Mouse (Mus musculus) liver, embryonic 11.5 days (tissue): ENCODE results near the gene Rpap3. TPM values are rescaled to one million over a fixed set of nuclear protein-coding genes. Genes with fewer than 3 reads are reported as not detected.

Experiments used
- ATAC-seq: fragments of 200-750 bp; cut with Nextera tagmentation; replicated peaks from 2 replicates; pipeline ENCODE4 v1.8.0; 2017; ENCODE audit warnings: moderate number of reproducible peaks, mild to moderate bottlenecking, moderate TSS enrichment, moderate library complexity; ENCODE audit not compliant: low FRiP score
- DNase-seq: peaks from one replicate; pipeline ENCODE4 v3.0.0-alpha.2; 2017; ENCODE audit warnings: low spot score
- H3K27ac ChIP-seq: fragments of 300-500 bp; sonication (generic); 2 replicates; pipeline ENCODE4 v1.5.1; 2014; ENCODE audit warnings: mild to moderate bottlenecking, low read depth, low read length, control low read depth
- H3K27me3 ChIP-seq: fragments of 300-500 bp; sonication (generic); replicated peaks from 2 replicates; pipeline ENCODE4 v1.6.1; 2014; ENCODE audit warnings: low read length, mixed read lengths; ENCODE audit not compliant: control insufficient read depth, insufficient read depth
- H3K36me3 ChIP-seq: fragments of 300-500 bp; sonication (generic); 2 replicates; pipeline ENCODE4 v1.6.1; 2014; ENCODE audit warnings: mild to moderate bottlenecking, low read length, moderate library complexity, mixed read lengths; ENCODE audit not compliant: control insufficient read depth, insufficient read depth
- H3K4me1 ChIP-seq: fragments of 300-500 bp; sonication (generic); replicated peaks from 2 replicates; pipeline ENCODE4 v1.6.1; 2014; ENCODE audit warnings: low read length, mixed read lengths; ENCODE audit not compliant: control insufficient read depth, insufficient read depth
- H3K4me2 ChIP-seq: fragments of 300-500 bp; sonication (generic); 2 replicates; pipeline ENCODE4 v1.6.1; 2014; ENCODE audit warnings: mild to moderate bottlenecking, control low read depth, moderate library complexity
- H3K4me3 ChIP-seq: fragments of 300-500 bp; sonication (generic); 2 replicates; pipeline ENCODE4 v1.5.1; 2014; ENCODE audit warnings: low read depth, low read length, control low read depth
- H3K9ac ChIP-seq: fragments of 300-500 bp; sonication (generic); 2 replicates; pipeline ENCODE4 v1.6.1; 2014; ENCODE audit warnings: low read depth, low read length, control low read depth
- H3K9me3 ChIP-seq: fragments of 300-500 bp; sonication (generic); 2 replicates; pipeline ENCODE4 v1.6.1; 2016; ENCODE audit warnings: low read length, inconsistent platforms, mixed read lengths; ENCODE audit not compliant: control insufficient read depth
- WGBS: fragments of 180-500 bp; shearing (Covaris S2); extraction: QIAGEN DNeasy Blood & Tissue Kit; methylation state at CpG from one replicate; pipeline ENCODE4 v1.1.7; 2014; 5-methylcytosine and 5-hydroxymethylcytosine counted together
- polyA plus RNA-seq: library from polyadenylated mRNA; unstranded; fragments of >200 nt; fragmentation: Nextera tagmentation; extraction: Ambion mirVana; gene quantifications from 2 replicates; pipeline ENCODE4 v1.2.1, GENCODE M21; 2014

The Rpap3 gene
- polyA plus RNA-seq, 1 experiment from 2014 or later: 35.5 TPM

DNA sequence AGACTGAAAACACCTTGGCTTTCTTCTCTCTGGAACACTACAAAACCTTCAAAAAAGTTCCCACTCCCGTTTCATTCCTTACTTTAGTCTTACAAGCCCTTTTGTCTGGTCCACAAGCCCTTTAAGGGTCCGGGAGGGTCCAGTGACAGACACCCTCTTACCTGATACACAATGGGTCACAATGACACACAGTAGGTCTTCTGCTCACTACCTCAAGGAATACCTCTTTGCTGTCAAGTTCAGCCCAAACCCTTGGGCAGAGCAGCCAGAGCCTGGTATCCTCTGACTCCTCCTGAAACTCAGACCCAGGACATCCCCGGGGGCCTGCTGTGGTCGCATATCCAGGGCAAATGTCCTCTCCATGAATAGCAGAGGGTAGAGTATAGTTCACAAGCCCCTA is 43.3 kb upstream of the Rpap3 start:
- Histone ChIP-seq H3K4me3 (no peak overlapping the region), H3K27me3 (no peaks in the 10 kb centered on the region), H3K36me3 (no peaks in the 10 kb centered on the region), H3K9ac (no peak overlapping the region), H3K4me2 (no peak overlapping the region), H3K9me3 (no peaks in the 10 kb centered on the region), H3K4me1 (peaks cover 21% of the 10 kb centered on the region), H3K27ac (no peak overlapping the region)
- WGBS: 83% methylated on average over 4 of the region's 4 CpGs
- DNase-seq (no peak), ATAC-seq (no peak)

DNA sequence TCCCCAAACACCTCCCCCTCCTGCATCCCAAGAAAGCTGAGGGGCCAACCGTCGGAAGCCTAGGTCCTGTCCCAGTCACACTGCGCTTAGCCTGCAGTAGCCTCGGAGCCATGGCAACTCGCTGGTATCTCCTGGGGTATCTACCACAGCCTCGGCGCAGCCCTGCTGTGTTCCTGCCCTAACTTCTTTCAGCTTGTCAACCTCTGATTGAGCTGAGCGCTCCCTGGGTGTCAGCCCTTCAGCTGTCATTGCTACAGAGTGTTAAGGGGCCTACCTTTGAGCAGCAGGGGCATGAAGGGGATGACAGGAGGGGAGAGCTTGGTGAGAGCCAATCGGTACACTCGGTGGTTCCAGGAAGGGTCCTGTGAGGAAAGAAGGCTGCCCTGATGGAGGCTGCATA is 42.7 kb upstream of the Rpap3 start:
- peaks cover 21% of the 10 kb centered on the region for H3K4me1 ChIP-seq
- no peaks in the 10 kb centered on the region for H3K36me3 ChIP-seq
- no peak overlapping the region for H3K4me3 ChIP-seq
- WGBS: 43% methylated on average over 10 of the region's 10 CpGs
- H3K27me3 ChIP-seq: no peaks in the 10 kb centered on the region
- no peak for DNase-seq
- H3K27ac ChIP-seq: no peak overlapping the region; the same call in 1 of the 2 replicates
- H3K9me3 ChIP-seq: no peaks in the 10 kb centered on the region
- no peak overlapping the region for H3K4me2 ChIP-seq
- H3K9ac ChIP-seq: no peak overlapping the region
- ATAC-seq: peak; percentile 56; the same call in 1 of the 2 replicates

DNA sequence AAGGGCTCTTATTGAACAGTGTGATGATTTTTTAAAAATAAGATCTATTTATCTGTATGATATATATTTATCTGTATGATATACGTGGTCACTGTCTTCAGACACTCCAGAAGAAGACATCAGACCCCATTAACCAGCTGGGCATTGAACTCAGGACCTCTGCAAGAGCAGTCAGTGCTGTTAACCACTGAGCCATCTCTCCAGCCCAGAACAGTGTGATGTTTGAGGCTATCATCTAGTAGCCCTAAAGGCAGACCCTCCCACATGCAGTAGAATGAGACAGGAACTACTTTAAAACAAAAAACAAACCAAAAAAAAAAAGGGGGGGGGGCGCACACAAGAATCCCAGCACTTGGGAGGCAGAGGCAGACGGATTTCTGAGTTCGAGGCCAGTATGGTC is 41.9 kb upstream of the Rpap3 start:
- Histone ChIP-seq H3K36me3 (no peaks in the 10 kb centered on the region), H3K4me3 (no peak overlapping the region), H3K9me3 (no peaks in the 10 kb centered on the region), H3K27ac (no peak overlapping the region), H3K9ac (no peak overlapping the region), H3K4me2 (no peak overlapping the region), H3K4me1 (peaks cover 21% of the 10 kb centered on the region), H3K27me3 (no peaks in the 10 kb centered on the region)
- DNase-seq: no peak
- ATAC-seq: no peak
- 80% methylated on average over 4 of the region's 4 CpGs for WGBS

DNA sequence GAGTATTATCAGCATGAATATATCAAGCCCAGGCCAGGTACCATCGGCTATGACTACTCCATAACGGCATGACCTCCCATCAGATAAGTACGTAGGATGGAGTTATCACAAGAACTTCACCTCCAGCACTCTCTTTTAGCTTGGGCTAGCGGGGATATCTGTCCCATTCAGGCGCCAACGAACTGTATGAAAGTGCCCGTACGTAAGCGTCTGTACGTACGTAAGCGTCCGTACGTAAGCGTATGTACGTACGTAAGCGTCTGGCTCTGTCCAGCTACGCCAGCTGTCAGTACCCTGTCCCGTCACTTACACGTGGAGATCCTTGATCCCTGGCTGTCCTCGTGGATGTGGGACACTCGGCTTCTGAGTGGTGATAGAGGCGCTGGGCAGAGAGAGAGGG is 41.1 kb upstream of the Rpap3 start:
- peak; percentile 32; the same call in 1 of the 2 replicates for ATAC-seq
- no peak overlapping the region for H3K4me2 ChIP-seq
- H3K36me3 ChIP-seq: no peaks in the 10 kb centered on the region
- H3K27me3 ChIP-seq: no peaks in the 10 kb centered on the region
- no peak overlapping the region for H3K4me3 ChIP-seq
- H3K9ac ChIP-seq: no peak overlapping the region
- peaks cover 21% of the 10 kb centered on the region for H3K4me1 ChIP-seq
- WGBS: 84% methylated on average over 24 of the region's 24 CpGs
- no peaks in the 10 kb centered on the region for H3K9me3 ChIP-seq
- H3K27ac ChIP-seq: no peak overlapping the region; the same call in 1 of the 2 replicates
- no peak for DNase-seq

DNA sequence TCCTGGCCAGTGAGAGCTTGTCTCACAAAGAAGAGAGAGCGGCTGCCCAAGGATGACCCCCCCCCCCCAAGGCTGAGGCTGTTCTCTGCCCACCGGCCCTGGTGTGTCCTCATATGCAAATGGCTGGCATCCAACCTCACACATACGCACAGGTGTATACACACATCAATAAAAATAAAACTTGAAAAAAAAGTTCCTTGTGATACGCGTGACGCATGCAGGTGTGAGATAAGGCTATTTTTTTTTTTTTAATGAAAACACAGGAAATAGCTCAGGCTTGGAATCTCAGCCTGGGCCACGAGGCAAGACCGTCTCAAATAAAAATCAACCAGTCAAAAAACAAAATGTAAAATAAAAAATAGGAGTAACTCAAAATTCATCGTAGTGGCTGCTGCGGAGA is 40.7 kb upstream of the Rpap3 start:
- Histone ChIP-seq H3K4me2 (no peak overlapping the region), H3K4me3 (no peak overlapping the region), H3K9ac (no peak overlapping the region), H3K36me3 (no peaks in the 10 kb centered on the region), H3K4me1 (peaks cover 21% of the 10 kb centered on the region), H3K9me3 (no peaks in the 10 kb centered on the region), H3K27me3 (no peaks in the 10 kb centered on the region), H3K27ac (no peak overlapping the region; the same call in 1 of the 2 replicates)
- WGBS: 79% methylated on average over 10 of the region's 10 CpGs
- DNase-seq (no peak), ATAC-seq (no peak)

DNA sequence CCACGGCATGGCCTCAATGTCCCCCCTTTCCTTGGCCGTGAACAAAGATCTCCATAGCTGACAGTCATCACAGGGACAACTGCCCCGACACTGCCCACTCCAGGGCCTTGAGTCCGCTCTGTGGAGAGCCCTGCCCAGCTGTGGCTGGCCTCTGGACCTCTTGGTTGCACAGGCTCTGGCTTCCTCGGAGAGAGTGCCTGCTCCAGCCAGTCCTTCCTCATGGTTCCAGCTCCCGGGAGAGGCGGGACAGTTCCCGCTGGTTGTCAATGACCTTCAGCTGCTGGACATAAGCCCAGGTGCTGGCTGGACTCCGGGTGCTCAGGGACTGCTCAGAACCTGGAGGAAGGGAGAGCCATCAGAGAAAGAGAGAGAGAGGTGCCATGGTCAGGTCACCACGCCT is 39.7 kb upstream of the Rpap3 start:
- ATAC-seq (no peak), DNase-seq (no peak)
- Histone ChIP-seq H3K4me2 (no peak overlapping the region), H3K4me1 (peaks cover 19% of the 10 kb centered on the region), H3K27me3 (no peaks in the 10 kb centered on the region), H3K27ac (peak overlapping the region; percentile 19; the same call in 1 of the 2 replicates), H3K9me3 (no peaks in the 10 kb centered on the region), H3K9ac (no peak overlapping the region), H3K4me3 (no peak overlapping the region), H3K36me3 (no peaks in the 10 kb centered on the region)
- 72% methylated on average over 10 of the region's 10 CpGs for WGBS

DNA sequence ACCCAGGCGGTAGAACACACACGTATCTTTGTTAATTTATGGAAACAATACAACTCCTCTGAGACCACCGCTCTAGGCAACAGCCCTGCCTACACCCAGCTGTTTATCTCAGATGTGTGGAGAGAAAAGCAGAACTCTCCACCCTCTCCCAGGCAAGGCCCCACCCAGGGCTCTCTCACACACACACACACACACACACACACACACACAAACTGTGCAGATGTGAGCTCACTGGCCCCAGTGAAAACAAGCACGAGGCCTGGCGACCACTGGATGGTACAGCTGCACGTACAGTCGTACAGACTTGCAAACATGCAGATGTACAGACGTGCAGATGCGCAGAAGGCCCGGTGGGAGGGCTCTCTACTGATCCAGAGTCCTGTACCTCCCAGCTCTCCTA is 39.3 kb upstream of the Rpap3 start:
- no peaks in the 10 kb centered on the region for H3K36me3 ChIP-seq
- H3K4me1 ChIP-seq: peaks cover 18% of the 10 kb centered on the region
- WGBS: 69% methylated on average over 10 of the region's 10 CpGs
- peak; percentile 81 for ATAC-seq
- no peak overlapping the region for H3K9ac ChIP-seq
- no peaks in the 10 kb centered on the region for H3K27me3 ChIP-seq
- no peak for DNase-seq
- H3K4me3 ChIP-seq: no peak overlapping the region
- no peak overlapping the region for H3K4me2 ChIP-seq
- no peaks in the 10 kb centered on the region for H3K9me3 ChIP-seq
- H3K27ac ChIP-seq: peak overlapping the region; percentile 19; the same call in 1 of the 2 replicates

DNA sequence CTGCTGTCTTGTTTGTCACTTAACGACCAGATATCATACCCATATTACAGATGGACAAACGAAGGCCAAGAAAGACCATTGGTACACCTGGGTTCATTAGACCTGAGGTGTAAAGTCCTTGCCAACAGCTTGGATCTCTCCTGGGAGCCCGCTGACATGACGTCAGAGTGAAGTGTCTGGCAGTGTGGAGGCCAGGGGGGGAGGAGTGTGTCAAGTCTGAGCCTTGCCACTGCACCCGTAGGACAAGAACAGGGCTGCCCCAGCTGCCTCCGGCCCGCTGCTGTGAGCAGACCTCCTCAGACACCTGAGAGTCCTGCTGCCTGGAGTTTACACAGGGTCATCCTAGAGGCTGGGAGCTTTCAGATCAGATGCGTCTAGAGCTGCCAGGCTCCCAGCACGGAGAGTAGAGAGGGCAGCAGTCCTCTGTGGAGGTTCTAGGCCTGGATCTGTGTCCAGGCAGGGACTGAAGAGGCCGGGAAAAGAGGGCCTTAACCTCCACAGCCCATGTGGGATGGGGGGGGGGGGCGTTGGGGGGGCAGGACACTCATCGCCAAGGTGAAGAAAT is 38.4 kb upstream of the Rpap3 start:
- Histone ChIP-seq H3K36me3 (no peaks in the 10 kb centered on the region), H3K4me1 (peaks cover 18% of the 10 kb centered on the region), H3K27ac (peak overlapping the region; percentile 25), H3K4me3 (no peak overlapping the region), H3K4me2 (no peak overlapping the region), H3K9ac (0 out of 2 replicates have a peak overlapping the region, but pooled peaks have one; percentile 30), H3K27me3 (no peaks in the 10 kb centered on the region), H3K9me3 (no peaks in the 10 kb centered on the region)
- WGBS: 75% methylated on average over 11 of the region's 12 CpGs
- ATAC-seq (no peak), DNase-seq (no peak)

DNA sequence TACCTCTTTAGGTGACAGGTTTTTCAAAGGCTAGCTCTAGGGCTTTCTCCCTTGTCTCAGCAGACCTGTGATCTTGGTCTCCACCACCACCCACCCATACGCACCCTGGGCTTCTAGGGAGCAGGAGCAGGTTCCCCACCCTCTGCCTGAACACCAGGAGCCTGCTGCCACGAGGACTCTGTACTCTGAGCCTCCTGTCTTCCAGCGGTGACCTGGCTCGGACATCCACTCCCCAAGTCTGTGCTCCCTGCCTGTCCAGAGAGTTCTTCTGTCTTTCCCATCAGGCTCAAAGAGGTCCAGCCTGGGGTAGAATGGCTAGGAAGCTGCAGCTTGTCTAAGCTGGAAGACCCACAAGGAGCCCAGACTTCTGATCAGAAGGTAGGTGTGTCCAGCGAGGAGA is 37.6 kb upstream of the Rpap3 start:
- 74% methylated on average over 5 of the region's 5 CpGs for WGBS
- peaks cover 14% of the 10 kb centered on the region for H3K4me1 ChIP-seq

More for the DNA sequence above, 37.6 kb upstream of the Rpap3 start:
- H3K9ac ChIP-seq: no peak overlapping the region
- H3K27me3 ChIP-seq: no peaks in the 10 kb centered on the region
- no peak overlapping the region for H3K4me2 ChIP-seq
- DNase-seq (no peak), ATAC-seq (no peak)
- no peak overlapping the region for H3K27ac ChIP-seq
- no peaks in the 10 kb centered on the region for H3K36me3 ChIP-seq
- no peaks in the 10 kb centered on the region for H3K9me3 ChIP-seq
- H3K4me3 ChIP-seq: no peak overlapping the region
